Mouse (Mus musculus) T-helper 1 cell (primary cell): ENCODE results near the gene Cpm.

Experiments used
- in situ Hi-C: fragments of 300-600 bp; cut with MboI, MseI; formaldehyde crosslinking; loops from one replicate; pipeline ENCODE4 v1.15.1; 2025; ENCODE audit warnings: high pct_unique_total_duplicates

Cpm gene

GRCm38 (mm10) chr10:117659819-117660218 is 30.5 kb downstream of the Cpm start:
- in situ Hi-C loops: loop anchor here (25.0 kb wide), 1 partner anchor 1098 kb away; no protein-coding TSS in a partner anchor

GRCm38 (mm10) chr10:117662316-117663055 is 33.2 kb downstream of the Cpm start:
- in situ Hi-C loops: loop anchor here (25.0 kb wide), 1 partner anchor 1100 kb away; no protein-coding TSS in a partner anchor

GRCm38 (mm10) chr10:117663056-117663864 is 34.0 kb downstream of the Cpm start:
- in situ Hi-C loops: loop anchor here (25.0 kb wide), 1 partner anchor 1101 kb away; no protein-coding TSS in a partner anchor

GRCm38 (mm10) chr10:117663865-117664200 is 34.5 kb downstream of the Cpm start:
- in situ Hi-C loops: loop anchor here (25.0 kb wide), 1 partner anchor 1102 kb away; no protein-coding TSS in a partner anchor

GRCm38 (mm10) chr10:117664208-117664925 is 35.1 kb downstream of the Cpm start:
- in situ Hi-C loops: loop anchor here (25.0 kb wide), 1 partner anchor 1102 kb away; no protein-coding TSS in a partner anchor

GRCm38 (mm10) chr10:117664926-117665209 is 35.6 kb downstream of the Cpm start:
- in situ Hi-C loops: loop anchor here (25.0 kb wide), 1 partner anchor 1103 kb away; no protein-coding TSS in a partner anchor

GRCm38 (mm10) chr10:117665376-117666275 is 36.3 kb downstream of the Cpm start:
- in situ Hi-C loops: loop anchor here (25.0 kb wide), 1 partner anchor 1103 kb away; no protein-coding TSS in a partner anchor

- in situ Hi-C loops: loop anchor here (25.0 kb wide), 1 partner anchor 1104 kb away; no protein-coding TSS in a partner anchor
Observed at GRCm38 (mm10) chr10:117666361-117666760, 37.1 kb downstream of the Cpm start.

- in situ Hi-C loops: loop anchor here (25.0 kb wide), 1 partner anchor 1105 kb away; no protein-coding TSS in a partner anchor
Observed at GRCm38 (mm10) chr10:117666947-117667630, 37.8 kb downstream of the Cpm start.

GRCm38 (mm10) chr10:117667663-117668507 is 38.6 kb downstream of the Cpm start:
- in situ Hi-C loops: loop anchor here (25.0 kb wide), 1 partner anchor 1106 kb away; no protein-coding TSS in a partner anchor

- in situ Hi-C loops: loop anchor here (25.0 kb wide), 1 partner anchor 1106 kb away; no protein-coding TSS in a partner anchor
Observed at GRCm38 (mm10) chr10:117668546-117669300, 39.4 kb downstream of the Cpm start.

GRCm38 (mm10) chr10:117669449-117670090 is 40.3 kb downstream of the Cpm start:
- in situ Hi-C loops: loop anchor here (10.0 to 25.0 kb wide), 2 partner anchors 105 to 1107 kb away; no protein-coding TSS in a partner anchor

GRCm38 (mm10) chr10:117670092-117670491 is 40.8 kb downstream of the Cpm start:
- in situ Hi-C loops: loop anchor here (10.0 to 25.0 kb wide), 2 partner anchors 105 to 1108 kb away; no protein-coding TSS in a partner anchor

GRCm38 (mm10) chr10:117670791-117671190 is 41.5 kb downstream of the Cpm start:
- in situ Hi-C loops: loop anchor here (10.0 to 25.0 kb wide), 2 partner anchors 106 to 1108 kb away; no protein-coding TSS in a partner anchor

GRCm38 (mm10) chr10:117671266-117671665 is 42.0 kb downstream of the Cpm start:
- in situ Hi-C loops: loop anchor here (10.0 to 25.0 kb wide), 2 partner anchors 106 to 1109 kb away; no protein-coding TSS in a partner anchor

- in situ Hi-C loops: loop anchor here (10.0 to 25.0 kb wide), 2 partner anchors 107 to 1110 kb away; no protein-coding TSS in a partner anchor
Observed at GRCm38 (mm10) chr10:117671930-117672666, 42.8 kb downstream of the Cpm start.
